Mouse (Mus musculus) mature B cell (primary cell): Measurements from ENCODE around the gene 4930402H24Rik.

Experiments
- in situ Hi-C: fragments of 300-500 bp; cut with MboI; formaldehyde crosslinking; loops from 2 replicates; pipeline ENCODE4 v1.14.3; 2019

The 4930402H24Rik gene

GRCm38 (mm10) chr2:130905751-130906583 is at the start of gene 4930402H24Rik, which contains the start of gene Atrn:
4930402H24Rik (minus strand) TSS chr2:130906406.
Atrn (plus strand) TSS chr2:130906495.
- in situ Hi-C loops = no loop called here

DNA sequence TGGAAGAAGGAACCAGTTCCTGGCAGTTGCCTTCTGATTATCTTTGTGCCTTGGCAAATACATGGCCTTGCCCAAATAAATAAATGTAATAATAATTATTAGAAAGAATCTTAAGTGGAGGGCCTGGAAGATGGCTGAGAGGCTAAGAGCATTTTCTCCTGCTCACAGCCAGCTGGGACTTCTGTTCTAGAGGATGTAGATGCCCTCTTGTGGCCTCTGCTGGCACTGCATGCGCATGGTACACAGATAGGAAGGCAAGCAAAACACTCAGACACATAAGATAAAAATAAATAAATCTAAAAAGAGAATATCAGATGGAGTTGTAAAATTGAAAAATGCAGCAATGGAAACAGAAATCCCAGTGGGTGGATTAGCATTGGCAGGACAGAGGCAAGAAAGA is 44.3 kb upstream of the 4930402H24Rik start:
- in situ Hi-C loops = no loop called here

DNA sequence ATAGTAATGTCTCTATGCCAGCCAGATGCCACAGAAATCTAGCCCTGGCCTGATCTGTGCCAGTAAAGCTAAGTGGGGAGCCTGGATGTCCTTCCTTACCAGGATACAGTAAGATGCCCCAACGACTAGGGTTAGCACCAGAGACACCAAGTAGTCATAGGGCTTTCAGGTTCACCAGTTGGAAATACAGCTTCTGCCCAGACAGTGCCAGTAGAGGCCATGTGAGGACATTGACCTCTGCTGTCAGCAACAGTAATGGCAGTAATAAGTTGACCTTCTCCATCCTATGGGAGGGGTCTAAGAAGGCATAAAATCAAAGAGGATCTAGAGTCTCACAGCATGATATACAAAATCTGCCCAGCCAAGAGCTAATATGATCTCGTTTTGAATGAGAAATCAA is 43.6 kb upstream of the 4930402H24Rik start:
- in situ Hi-C loops = no loop called here

DNA sequence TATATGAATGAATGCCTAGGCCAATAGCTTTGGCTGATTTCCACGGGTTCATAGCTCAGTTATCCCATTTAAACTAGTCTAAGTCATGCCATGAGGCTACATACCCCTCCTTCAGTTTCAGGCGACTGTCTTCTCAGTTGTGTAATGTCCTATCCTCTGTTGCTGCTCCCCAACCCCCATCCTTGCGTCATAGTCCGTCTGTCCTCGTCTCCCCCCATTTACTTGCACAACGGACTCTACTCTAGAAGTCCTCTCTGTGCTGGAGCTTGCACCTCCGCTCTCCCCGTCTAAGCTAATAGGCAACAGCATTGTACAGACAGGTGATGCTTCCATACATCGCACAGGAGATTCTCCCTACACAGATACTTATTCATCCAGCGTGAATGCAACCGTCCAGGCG is 26.7 kb upstream of the 4930402H24Rik start:
- in situ Hi-C loops = no loop called here

- in situ Hi-C loops = no loop called here
Measured at GRCm38 (mm10) chr2:130929994-130930393, 23.8 kb upstream of the 4930402H24Rik start.

DNA sequence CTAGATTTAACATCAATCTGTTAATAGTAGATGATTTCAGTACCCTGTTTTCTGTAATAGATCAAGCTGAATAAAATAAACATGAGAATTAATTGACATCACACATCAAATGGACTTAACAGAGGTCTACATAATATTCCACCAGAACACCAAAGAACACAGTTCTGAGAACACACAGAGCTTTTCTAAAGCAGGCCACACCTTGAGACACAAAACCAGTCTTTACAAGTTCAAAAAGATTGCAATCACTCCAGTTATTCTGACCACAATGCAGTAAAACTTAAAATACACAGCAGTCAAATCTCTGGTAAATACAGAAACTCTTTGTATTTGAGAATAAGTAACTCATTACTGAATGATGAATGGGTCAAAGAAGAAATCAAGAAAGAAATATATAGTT is 22.3 kb upstream of the 4930402H24Rik start:
- in situ Hi-C loops = no loop called here

GRCm38 (mm10) chr2:130928031-130928430 is 21.8 kb upstream of the 4930402H24Rik start:
- in situ Hi-C loops = no loop called here

DNA sequence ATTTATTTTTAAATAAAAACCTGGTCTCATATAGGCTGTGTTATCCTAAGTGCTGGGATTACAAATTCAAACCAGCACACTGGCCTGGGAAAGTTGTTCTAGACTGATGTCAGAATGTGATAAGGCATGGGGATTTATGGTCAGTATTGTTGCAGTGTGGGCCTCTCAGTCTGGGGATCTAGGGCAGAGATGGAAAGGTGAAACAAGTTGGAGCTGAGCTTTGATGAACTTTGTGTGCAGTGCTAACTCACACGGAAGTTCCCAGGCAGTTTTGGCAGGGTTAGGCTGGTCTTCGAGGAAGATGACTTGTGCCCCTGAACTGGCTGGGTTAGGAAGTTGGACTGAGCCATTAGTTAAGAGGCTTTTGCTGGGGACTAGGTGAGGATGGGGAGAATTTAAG is 18.7 kb upstream of the 4930402H24Rik start:
- in situ Hi-C loops = no loop called here

GRCm38 (mm10) chr2:130919062-130919593 is 12.9 kb upstream of the 4930402H24Rik start:
- in situ Hi-C loops = no loop called here

GRCm38 (mm10) chr2:130917686-130918085 is 11.5 kb upstream of the 4930402H24Rik start:
- in situ Hi-C loops = no loop called here

DNA sequence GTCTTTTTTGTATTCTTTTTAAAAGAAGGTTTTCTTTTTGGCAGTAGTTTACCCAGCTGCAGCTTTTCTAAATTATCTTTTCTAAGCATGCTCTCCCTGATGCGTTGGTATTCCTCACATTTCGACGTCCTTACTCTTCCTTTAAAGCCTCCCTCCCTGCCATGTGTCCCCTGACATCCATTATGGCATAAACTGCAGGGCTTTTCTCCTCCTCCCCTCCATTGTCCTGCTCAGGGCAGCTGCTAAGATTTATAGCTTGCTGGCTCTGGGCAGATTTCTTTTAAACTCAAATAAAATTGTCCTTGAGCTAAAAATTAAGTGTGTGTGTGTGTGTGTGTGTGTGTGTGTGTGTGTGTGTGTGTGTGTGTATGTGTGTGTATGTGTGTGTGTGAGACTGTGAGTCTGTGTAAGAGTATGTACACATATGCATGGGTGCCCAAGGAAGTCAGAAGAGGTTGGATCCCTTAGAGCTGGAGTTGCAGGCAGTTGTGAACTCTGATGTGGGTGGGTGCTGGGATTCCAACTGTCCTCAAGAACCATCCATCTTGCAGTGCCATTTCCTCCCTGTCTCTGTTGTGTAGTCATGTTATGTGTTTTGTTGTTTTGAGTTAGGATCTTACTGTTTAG is 10.4 kb upstream of the 4930402H24Rik start:
- in situ Hi-C loops = no loop called here

DNA sequence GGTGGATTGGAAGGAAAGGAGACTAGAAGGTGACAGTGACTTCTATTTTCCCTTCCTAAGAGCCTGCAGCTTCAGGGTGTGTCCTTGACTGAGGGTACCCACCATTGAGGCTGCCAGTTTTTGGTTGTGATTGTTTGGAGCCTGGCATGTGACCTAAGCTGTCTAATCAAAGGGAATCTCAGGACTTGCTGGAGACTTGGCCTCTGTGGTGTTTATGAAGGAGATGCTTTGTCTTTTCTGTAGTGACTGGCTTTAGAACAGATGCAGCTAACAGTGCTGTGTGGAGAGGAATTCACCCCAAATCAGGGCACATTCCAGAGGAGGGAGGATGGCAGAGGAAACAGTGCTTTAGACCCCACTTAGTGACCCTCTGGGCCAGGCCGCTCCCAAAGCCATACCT is 8.7 kb upstream of the 4930402H24Rik start:
- in situ Hi-C loops = no loop called here

- in situ Hi-C loops = no loop called here
Measured at GRCm38 (mm10) chr2:130911691-130912090, 5.5 kb upstream of the 4930402H24Rik start.

GRCm38 (mm10) chr2:130906584-130907315 is 544 bp upstream of the 4930402H24Rik start:
- in situ Hi-C loops = no loop called here

- in situ Hi-C loops = no loop called here
Measured at GRCm38 (mm10) chr2:130898783-130899182, 7.4 kb downstream of the 4930402H24Rik start.

DNA sequence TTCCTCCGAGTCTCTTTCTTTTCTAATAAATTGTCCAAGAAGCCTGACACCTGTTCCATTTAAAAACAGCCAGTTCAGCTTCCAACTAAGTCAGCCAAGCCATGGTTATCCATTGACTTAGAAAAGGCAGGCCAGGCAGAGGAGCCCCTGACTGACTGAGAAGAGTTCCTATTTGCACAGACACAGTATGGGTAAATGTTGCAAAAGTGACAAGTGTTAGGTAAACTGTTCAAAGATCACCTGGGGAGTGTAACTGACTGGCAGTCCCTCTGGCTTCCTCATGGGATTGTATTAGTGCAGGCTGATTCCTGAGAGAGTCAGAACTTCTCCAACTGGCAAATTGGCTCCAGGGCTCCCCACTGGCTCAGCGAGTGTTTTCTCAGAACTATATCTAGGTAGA is 8.3 kb downstream of the 4930402H24Rik start:
- in situ Hi-C loops = no loop called here

DNA sequence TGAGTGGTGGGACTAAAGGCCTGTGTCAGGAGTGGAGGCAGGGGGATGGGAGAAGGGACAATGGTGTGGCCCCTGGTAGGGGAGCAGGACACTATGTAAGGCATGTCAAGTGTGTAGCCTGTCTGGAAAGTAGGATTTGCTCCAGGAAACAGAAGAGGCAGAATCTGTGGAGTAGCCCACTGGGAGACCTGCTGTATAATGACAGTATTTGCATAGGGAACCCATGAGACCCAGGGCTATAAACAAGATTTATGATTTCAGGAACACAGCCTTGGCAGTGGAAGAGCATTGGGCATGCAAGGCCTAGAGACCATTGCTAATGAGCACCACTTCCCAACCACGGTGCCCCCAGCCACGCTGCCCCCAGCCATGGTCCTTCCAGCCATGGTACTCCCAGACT is 9.3 kb downstream of the 4930402H24Rik start:
- in situ Hi-C loops = no loop called here

- in situ Hi-C loops = no loop called here
Measured at GRCm38 (mm10) chr2:130887456-130887855, 18.8 kb downstream of the 4930402H24Rik start.

GRCm38 (mm10) chr2:130886983-130887382 is 19.2 kb downstream of the 4930402H24Rik start:
- in situ Hi-C loops = no loop called here

- in situ Hi-C loops = no loop called here
Measured at GRCm38 (mm10) chr2:130877376-130877775, 28.8 kb downstream of the 4930402H24Rik start.

DNA sequence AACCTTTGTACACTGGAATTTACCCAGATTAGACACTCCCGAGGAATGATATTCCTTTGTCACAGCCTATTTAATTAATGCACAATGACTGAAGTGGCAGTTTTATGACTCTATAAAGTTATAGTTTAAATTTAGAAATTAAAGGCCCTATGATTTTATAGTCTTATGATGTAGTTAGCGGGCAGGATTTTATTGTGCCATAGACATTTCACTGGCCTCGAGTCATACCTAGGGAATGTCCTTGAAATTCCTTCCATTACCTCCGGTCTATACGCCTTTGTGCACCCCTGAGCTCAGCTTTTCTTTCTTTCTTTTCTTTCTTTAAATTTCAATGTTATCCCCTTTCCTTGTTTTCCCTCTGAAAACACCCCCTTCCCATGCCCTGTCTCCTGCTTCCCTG is 35.3 kb downstream of the 4930402H24Rik start:
- in situ Hi-C loops = no loop called here

- in situ Hi-C loops = no loop called here
Measured at GRCm38 (mm10) chr2:130862091-130862490, 44.1 kb downstream of the 4930402H24Rik start.
